Mouse (Mus musculus): Measurements from ENCODE around the gene Rubcn. TPM values are rescaled to one million over a fixed set of nuclear protein-coding genes. Genes with fewer than 3 reads are reported as not detected.

Gene Rubcn
- total RNA-seq, 2 experiments from 2014 or later, result 70.2 to 71.9 TPM

DNA sequence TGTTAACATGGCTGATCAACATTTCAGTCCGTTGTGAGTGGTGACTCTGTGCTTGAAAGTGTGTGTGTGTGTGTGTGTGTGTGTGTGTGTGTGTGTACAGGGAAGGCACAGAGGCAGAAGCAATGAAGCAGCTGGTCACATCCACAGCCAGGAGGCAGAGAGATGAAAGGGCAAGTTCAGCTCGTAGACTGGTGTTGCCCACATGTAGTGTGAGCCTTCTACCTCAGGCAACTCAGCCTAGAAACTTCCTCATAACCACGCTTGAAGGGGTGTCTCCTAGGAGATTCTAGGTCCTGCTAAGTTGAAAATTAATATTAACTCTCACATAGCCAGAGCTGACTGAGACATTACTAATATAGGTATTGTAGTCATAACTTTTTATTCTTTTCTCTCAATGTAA is 4.2 kb downstream of the Rubcn start:
- DNase-seq (ENCODE audit: low spot score in 2 of 2), result no peak

DNA sequence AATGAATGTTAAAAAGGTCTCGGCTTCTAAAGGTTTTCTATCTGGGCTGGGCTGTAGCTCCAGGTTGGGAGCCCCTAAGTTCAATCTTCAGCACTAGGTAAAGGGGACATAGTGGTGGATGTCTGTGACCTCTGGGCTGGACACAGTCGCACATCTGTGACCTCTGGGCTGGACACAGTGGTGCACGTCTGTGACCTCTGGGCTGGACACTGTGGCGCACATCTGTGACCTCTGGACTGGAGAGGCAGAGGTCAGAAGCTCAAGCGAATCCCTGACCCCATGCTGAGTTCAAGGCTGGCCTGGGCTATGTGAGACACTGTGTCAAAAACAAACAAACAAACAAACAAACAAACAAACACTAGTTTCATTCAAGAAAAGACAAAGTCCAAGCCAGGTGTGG is 7.3 kb downstream of the Rubcn start:
- DNase-seq (ENCODE audit: low spot score in 2 of 2), result no peak

- DNase-seq (ENCODE audit: low spot score in 2 of 2), result peak; percentile 89 to 93
These were observed 9.5 kb downstream of the Rubcn start for GRCm38 (mm10) chr16:32867919-32868552.

DNA sequence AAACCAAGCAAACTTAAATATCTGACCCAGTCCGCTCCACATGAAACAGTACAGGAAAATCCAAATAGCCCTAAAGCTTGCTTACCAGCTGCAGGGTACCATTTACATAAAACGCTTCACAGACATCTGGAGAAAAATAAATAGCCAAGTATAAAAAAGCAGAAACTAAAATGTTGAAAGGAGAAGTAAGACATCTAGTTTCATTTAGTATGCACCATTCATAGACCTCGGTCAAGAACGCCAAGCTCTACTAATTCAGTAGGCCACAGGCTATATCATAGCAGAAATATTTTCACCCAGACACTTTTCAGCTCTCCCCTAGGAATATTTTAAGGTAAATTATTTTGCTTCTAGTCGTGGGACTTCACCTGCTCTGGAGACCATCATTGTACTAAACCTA is 10.9 kb downstream of the Rubcn start:
- DNase-seq (ENCODE audit: low spot score in 2 of 2), result no peak

DNA sequence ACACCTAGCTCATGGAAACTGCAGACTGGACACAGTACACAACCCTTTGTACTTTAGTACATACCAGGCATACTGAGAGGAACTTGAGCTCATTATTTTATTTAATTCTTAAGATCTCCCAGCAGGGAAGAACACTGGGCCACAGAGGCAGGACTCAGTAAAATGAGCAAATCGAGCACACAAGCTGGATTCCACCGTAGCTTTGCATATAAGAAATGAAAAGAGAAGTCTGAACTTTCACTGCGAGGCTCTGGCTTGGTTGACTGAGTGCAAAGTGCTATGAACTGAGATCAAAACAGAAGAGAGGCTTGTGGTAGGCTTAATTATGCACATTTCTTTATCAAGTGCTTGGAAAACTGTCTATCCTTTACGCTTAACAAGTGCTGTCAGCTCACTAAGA is 12.2 kb downstream of the Rubcn start:
- no peak for DNase-seq (ENCODE audit: low spot score in 2 of 2)

- DNase-seq (ENCODE audit: low spot score in 2 of 2), result no peak
These were observed 15.7 kb downstream of the Rubcn start for GRCm38 (mm10) chr16:32861813-32862385.

GRCm38 (mm10) chr16:32858771-32859636 is 18.6 kb downstream of the Rubcn start:
- no peak for DNase-seq (ENCODE audit: low spot score in 2 of 2)

DNA sequence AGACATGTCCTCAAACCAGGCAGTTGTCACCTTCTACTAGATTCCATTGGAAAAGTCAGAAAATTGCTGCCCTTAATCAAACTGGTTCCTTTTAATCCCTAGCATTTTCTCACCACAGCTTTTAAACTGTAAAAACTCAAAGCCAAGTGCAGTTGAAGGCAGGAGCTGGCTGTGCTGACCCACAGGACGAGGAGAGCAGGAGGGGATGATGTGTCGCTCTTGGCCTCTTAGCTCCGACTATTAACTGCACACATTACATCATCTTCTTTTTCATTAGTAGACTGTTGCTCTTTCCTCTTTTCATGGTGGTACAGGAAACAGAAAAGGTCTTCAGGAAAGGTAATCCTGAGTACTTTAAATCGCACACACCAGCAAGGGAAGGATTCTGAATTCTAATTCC is 19.2 kb downstream of the Rubcn start:
- DNase-seq (ENCODE audit: low spot score in 2 of 2), result no peak

- no peak for DNase-seq (ENCODE audit: low spot score in 2 of 2)
These were observed 20.8 kb downstream of the Rubcn start for GRCm38 (mm10) chr16:32856751-32857150.

GRCm38 (mm10) chr16:32854050-32854571 is 23.5 kb downstream of the Rubcn start:
- no peak for DNase-seq (ENCODE audit: low spot score in 2 of 2)

- no peak for DNase-seq (ENCODE audit: low spot score in 2 of 2)
These were observed 24.0 kb downstream of the Rubcn start for GRCm38 (mm10) chr16:32853492-32854049.

GRCm38 (mm10) chr16:32849042-32849830 is 28.3 kb downstream of the Rubcn start:
- no peak for DNase-seq (ENCODE audit: low spot score in 2 of 2)

DNA sequence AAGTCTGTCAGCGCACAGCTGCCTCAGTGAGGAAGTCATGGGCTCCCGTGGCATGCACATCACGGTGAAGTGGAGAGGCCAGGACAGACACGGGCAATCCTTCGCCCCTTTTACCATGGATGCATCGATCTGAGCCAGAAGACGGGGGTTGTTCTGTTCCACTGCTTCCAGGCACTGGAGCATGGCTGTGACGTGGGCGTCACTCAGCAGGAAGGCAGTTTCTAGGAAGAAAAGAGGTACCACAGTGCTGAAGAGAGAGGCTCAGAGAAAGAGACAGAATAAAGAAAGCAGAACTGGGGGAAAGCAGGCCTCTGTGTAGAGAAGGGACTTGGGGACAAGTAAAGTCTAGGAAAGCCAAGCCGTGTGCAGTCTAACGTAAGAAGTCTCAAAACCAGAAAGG is 30.5 kb downstream of the Rubcn start:
- DNase-seq (ENCODE audit: low spot score in 2 of 2), result peak; percentile 26 to 47

DNA sequence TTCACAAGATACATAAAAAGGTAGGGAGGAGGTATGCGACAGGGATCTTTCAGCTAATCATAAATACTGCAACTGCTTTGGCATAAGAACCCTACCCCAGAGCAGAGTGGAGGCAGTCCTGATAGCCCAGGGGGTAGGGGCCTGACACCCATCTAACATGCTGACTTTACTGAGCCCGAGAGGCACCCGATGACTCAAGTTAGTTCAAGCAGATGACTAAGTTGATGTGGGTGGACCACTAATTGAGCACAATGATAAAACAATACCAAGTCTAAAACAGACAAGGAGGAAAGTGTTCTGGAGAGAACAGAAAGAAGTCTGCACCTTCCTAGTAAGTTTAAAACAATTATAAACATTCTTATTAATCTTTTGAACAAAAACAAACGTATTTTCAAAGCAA is 46.1 kb downstream of the Rubcn start:
- no peak for DNase-seq (ENCODE audit: low spot score in 2 of 2)

- no peak for DNase-seq (ENCODE audit: low spot score in 2 of 2)
These were observed 48.5 kb downstream of the Rubcn start for GRCm38 (mm10) chr16:32829104-32829503.

- DNase-seq (ENCODE audit: low spot score in 2 of 2), result no peak
These were observed 51.0 kb downstream of the Rubcn start for GRCm38 (mm10) chr16:32826521-32826920.

DNA sequence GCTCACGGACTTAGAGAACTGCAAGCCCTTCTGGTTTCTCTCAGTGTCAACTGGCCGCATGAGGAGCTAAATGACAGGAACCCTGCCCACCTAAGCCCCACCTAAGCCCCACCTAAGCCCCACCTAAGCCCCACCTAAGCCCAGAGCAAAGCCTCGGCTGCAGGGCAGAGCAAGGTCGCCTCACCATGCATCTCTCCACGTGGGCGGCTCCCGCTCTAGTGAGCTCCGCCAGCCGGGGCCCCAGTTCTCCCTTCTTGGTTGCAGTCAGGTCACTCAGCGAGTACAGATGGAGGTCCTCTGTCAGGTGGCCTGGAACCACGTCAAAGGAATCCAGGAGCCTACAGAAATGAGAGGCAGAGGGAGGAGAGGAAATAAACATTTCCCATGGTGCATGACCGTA is 52.2 kb downstream of the Rubcn start:
- no peak for DNase-seq (ENCODE audit: low spot score in 2 of 2)

- DNase-seq (ENCODE audit: low spot score in 2 of 2), result no peak
These were observed 53.5 kb downstream of the Rubcn start for GRCm38 (mm10) chr16:32824061-32824460.

- no peak for DNase-seq (ENCODE audit: low spot score in 2 of 2)
These were observed 54.1 kb downstream of the Rubcn start for GRCm38 (mm10) chr16:32823487-32823886.

GRCm38 (mm10) chr16:32822881-32823280 is 54.7 kb downstream of the Rubcn start:
- DNase-seq (ENCODE audit: low spot score in 2 of 2), result no peak

DNA sequence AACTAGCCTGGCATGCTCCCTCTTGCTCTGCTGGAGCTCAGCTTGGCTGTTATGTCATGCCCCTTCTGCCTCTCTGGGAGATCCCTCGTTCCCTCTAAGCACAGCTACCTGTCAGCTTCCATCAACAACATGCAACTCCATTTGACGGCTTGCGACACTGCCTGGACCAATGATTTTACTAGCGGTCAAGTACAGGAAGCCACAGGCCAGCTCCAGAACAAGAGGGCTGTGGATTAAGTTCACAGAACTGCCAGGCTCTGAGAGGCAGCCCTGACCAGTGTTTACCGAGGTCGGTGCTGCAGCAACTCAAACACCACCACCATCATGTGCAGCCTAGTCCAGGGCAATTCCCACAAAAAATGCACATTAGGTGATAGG is 55.1 kb downstream of the Rubcn start:
- no peak for DNase-seq (ENCODE audit: low spot score in 2 of 2)

All from left cerebral cortex, adult 18-20 months (tissue).